Mouse (Mus musculus): ENCODE results near the gene Oprl1. TPM values are rescaled to one million over a fixed set of nuclear protein-coding genes. Genes with fewer than 3 reads are reported as not detected.

Gene Oprl1
- polyA plus RNA-seq, 1 experiment: not detected

DNA sequence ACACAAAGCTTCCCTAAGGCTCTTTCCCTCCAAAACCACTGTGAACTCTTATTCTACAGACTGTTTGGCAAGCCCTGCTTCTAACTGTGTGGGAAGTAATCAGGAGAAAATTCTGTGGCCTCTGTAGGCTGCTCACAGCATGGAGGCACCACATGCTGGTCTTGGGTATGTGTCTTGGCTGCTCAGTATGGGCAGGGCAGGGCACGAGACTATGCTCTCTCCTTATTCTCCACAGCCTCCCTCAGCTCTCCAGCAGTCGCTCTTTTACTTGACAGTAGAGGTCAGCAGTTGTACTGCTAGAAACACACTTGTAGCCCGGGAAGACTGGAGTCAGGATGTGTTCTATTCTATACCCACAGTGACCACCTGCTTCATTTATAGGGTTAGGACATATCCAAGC, 5.2 kb downstream of the Oprl1 start:
- no peak for TF ChIP-seq GATA1 (IDR thresholded peaks at IDR 0.05; ENCODE audit: low read length)

GRCm38 (mm10) chr2:181721200-181721599, 6.4 kb downstream of the Oprl1 start:
- TF ChIP-seq GATA1 (IDR thresholded peaks at IDR 0.05; ENCODE audit: low read length): no peak

DNA sequence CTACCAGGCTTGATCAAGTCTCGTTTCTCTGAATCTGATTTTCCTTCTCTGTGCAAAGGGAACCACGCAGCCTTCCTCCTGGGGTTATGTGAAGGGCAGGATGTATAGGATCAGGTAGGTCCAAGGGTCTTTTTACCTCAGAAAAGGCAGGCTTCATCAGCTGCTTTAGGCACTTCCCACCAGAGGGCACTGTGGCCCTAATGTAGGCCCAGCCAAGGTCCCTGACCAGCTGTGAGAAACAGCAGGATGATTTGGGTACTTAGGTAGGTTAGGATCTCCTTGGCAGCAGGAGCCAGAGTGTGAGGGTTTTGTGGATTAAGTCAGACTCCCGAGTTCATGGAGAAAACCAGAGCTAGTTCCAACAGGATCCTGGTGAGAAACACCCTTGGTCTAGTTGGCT, 7.4 kb downstream of the Oprl1 start:
- TF ChIP-seq GATA1 (IDR thresholded peaks at IDR 0.05; ENCODE audit: low read length): no peak

GRCm38 (mm10) chr2:181727659-181728262, 12.9 kb downstream of the Oprl1 start:
- no peak for TF ChIP-seq GATA1 (IDR thresholded peaks at IDR 0.05; ENCODE audit: low read length)

DNA sequence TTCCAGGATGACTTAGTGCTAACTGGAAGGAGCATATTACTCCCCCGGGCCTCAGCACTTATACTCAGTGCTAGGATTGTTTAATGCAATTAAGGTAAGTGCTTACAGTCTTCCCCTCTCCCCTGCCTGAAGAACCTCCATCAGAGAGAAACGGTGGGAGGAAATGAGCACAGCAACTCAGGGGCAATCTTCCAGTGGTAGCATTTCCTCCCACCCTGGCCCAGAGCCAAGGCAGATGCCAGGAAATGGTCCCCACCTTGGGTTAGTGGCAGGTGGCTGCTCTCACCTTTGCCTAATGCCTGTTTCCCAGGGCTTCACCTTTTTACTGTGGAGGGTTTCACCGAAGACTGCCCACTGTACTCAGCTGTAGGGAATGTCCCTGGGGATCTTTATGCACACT, 15.2 kb downstream of the Oprl1 start:
- no peak for TF ChIP-seq GATA1 (IDR thresholded peaks at IDR 0.05; ENCODE audit: low read length)

GRCm38 (mm10) chr2:181752626-181753025, 37.8 kb downstream of the Oprl1 start:
- no peak for TF ChIP-seq GATA1 (IDR thresholded peaks at IDR 0.05; ENCODE audit: low read length)

- no peak for TF ChIP-seq GATA1 (IDR thresholded peaks at IDR 0.05; ENCODE audit: low read length)
These were observed 43.4 kb downstream of the Oprl1 start for GRCm38 (mm10) chr2:181758147-181758725.

GRCm38 (mm10) chr2:181759041-181759440, 44.2 kb downstream of the Oprl1 start:
- TF ChIP-seq GATA1 (IDR thresholded peaks at IDR 0.05; ENCODE audit: low read length): no peak

GRCm38 (mm10) chr2:181763006-181763830, 48.4 kb downstream of the Oprl1 start, which contains the start of gene Myt1:
Gene Myt1 (plus strand): TSS chr2:181763332.
- TF ChIP-seq GATA1 (IDR thresholded peaks at IDR 0.05; ENCODE audit: low read length): no peak

DNA sequence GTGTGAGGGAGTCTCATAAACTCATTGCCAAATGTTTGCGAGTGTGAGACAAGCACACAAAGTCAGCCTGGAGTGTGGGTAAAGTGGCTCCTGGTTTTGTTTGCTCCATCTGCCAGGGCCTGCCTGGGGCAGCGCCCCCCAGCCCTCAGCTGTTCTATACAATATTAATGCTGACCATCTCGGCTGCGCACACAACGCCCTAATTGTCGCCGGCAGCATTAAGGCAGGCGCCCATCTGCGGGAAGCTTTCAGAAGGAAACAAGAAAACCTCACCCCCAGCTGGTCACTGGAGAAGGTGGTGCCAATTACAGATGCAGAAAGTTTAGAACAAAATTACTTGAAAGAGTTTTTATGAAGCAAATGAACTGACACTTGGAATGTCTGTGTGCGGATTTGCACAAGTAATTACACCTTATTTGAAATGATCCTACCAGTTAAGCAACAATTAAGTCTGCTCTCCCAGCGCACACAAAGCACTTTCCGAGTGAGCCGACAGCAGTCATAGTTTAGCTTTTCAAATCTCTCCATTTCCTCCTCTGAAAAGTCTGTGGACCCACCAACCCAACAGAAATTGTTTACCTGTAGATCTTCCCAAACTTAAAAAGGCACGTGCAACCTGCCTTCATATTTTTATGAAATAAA, 49.2 kb downstream of the Oprl1 start:
- TF ChIP-seq GATA1 (IDR thresholded peaks at IDR 0.05; ENCODE audit: low read length): no peak

DNA sequence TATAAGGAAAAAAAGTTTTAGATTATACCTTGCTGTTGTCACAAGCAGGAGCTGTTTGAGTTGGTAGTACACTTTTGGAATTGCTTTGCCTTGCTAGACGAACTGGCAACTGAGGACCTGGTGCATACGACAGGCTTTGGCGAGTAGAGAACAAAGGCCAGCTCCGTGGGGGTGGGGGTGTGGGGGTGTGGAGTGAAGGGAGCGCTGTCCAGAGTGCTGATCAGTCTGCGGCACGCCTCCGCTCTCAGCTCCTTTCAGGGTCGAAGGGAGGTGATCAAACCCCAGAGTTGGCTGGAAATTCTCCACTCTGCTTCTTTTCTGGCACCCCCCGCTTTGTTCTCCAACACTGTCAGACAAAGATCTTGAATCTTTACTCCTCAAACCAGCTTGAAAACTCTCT, 49.8 kb downstream of the Oprl1 start:
- no peak for TF ChIP-seq GATA1 (IDR thresholded peaks at IDR 0.05; ENCODE audit: low read length)

DNA sequence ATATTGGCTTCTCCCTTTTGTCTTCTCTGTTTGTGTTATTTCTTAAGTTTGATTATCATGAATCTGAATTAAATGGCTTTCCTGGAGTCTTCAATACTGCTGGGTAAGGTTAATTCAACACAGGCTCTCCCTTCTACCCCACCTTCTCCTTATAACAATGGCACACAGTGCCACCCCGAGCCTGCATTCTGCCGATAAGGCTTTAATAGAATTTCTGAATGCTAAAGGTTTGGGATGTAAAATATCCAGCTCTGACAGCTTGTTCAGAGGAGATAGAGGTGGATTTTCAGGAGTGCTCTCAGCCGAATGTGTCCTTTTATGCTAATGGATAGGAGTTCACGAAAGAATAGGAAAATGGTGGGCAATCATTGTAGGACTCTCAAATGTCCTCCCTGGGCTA, 50.4 kb downstream of the Oprl1 start:
- TF ChIP-seq GATA1 (IDR thresholded peaks at IDR 0.05; ENCODE audit: low read length): no peak

GRCm38 (mm10) chr2:181766672-181767557, 52.1 kb downstream of the Oprl1 start:
- no peak for TF ChIP-seq GATA1 (IDR thresholded peaks at IDR 0.05; ENCODE audit: low read length)

DNA sequence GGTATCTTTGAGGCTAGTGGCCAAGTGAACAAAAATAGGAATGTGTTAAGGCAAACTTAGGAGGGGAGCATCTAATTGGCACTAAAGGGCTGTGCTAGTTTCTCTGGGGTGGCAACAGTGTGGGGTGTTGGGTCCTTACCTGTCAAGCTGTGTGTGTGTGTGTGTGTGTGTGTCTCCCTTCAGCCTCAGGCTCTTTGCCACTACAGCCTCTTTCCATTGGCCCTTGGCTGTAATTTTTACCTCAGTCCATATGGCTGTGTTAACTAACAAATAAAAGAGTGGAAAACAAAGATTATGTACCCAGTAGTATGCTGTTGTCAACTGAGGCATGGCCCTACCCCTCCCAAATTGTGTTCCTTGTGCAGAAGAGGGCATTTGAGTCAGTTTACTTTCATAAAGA, 53.6 kb downstream of the Oprl1 start:
- no peak for TF ChIP-seq GATA1 (IDR thresholded peaks at IDR 0.05; ENCODE audit: low read length)

DNA sequence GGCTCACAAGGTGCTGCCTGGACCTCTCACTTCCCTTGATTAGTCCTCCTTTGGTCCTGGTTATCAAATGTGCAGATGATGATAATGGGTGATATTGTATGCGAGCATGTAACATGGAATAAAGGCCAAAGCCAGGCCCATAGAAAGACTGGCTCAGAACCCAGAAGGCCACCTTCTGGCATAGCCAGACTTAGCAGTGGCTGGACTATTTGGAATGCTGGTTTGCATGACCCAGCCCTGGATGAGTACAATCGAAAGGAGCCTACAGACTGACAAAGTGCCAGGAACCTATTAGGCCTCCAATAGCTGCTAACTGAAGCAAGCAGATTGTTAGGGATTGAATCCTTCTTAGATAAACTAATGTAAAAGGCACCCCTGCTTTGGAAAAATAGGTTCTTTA, 54.6 kb downstream of the Oprl1 start:
- no peak for TF ChIP-seq GATA1 (IDR thresholded peaks at IDR 0.05; ENCODE audit: low read length)

Other genes with a start within 250 kb of the Oprl1 start
- not detected in 2 replicates for gene Abhd16b, start 221.8 kb upstream of the Oprl1 start, polyA plus RNA-seq (2012)
- gene Tpd52l2, start 217.9 kb upstream of the Oprl1 start, polyA plus RNA-seq (2012): 31.1 and 70.5 TPM in 2 replicates
- gene Dnajc5, start 194.5 kb upstream of the Oprl1 start, polyA plus RNA-seq (2012): 27.9 and 31.8 TPM in 2 replicates
- gene Uckl1, start 130.1 kb upstream of the Oprl1 start, polyA plus RNA-seq (2012): 71.6 and 72.0 TPM in 2 replicates
- gene Prpf6, start 123.1 kb upstream of the Oprl1 start, polyA plus RNA-seq (2012): 25.6 and 26.6 TPM in 2 replicates
- gene Zfp512b, start 122.2 kb upstream of the Oprl1 start, polyA plus RNA-seq (2012): 82.6 and 93.4 TPM in 2 replicates
- gene Samd10, start 115.8 kb upstream of the Oprl1 start, polyA plus RNA-seq (2012): 2.2 and 2.4 TPM in 2 replicates
- gene Gm29797, start 58.0 kb upstream of the Oprl1 start, polyA plus RNA-seq (2012): not detected in 2 replicates
- gene Sox18, start 43.4 kb upstream of the Oprl1 start, polyA plus RNA-seq (2012): 0.05 TPM in 1 of 2 replicates, not detected in the other
- not detected in 2 replicates for gene Tcea2, start 34.7 kb upstream of the Oprl1 start, polyA plus RNA-seq (2012)
- gene Rgs19, start 21.0 kb upstream of the Oprl1 start, polyA plus RNA-seq (2012): 20.0 and 25.5 TPM in 2 replicates
- gene Lkaaear1, start 16.6 kb upstream of the Oprl1 start, polyA plus RNA-seq (2012): not detected in 2 replicates
- gene Myt1, start 48.3 kb downstream of the Oprl1 start, polyA plus RNA-seq (2012): not detected in 2 replicates
- 13.2 and 19.6 TPM in 2 replicates for gene Pcmtd2, start 122.8 kb downstream of the Oprl1 start, polyA plus RNA-seq (2012)
- 1.5 and 6.3 TPM in 2 replicates for gene Polr3k, start 149.3 kb downstream of the Oprl1 start, polyA plus RNA-seq (2012)

Measured in G1E-ER4 (cell line).